Mouse (Mus musculus): ENCODE results near the gene Ccndbp1.
"Not testable (repeated sequence)": the region's sequence is repeated elsewhere in the genome, so short reads cannot be mapped to it uniquely, and the experiment has no call there.

Gene Ccndbp1

GRCm38 (mm10) chr2:121007925-121008663 is at the start of gene Ccndbp1:
Gene Ccndbp1 (plus strand): TSS chr2:121008403.
- DNase-seq (ENCODE audit: low read depth) = peak; percentile 75

- no peak for DNase-seq (ENCODE audit: low read depth)
Measured at GRCm38 (mm10) chr2:120959363-120959762, 48.8 kb upstream of the Ccndbp1 start.

DNA sequence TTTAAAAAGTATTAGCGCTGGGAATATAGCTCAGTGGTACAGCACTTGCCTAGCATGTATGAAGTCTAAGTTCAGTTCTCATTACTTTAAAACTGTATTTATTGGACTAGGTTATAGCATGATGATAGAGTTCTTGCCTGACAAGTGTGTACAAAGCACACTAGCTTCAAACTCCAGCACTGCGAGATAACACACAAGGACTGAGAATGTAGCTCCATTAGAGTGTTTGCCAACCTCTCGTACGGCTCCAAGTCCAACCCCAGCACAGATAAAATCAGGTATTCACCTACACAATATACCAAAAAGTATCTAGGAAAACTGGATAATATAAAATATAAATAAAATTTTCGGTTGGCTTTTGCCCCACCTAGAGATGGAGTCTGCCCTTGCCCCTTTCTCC is 48.4 kb upstream of the Ccndbp1 start:
- DNase-seq (ENCODE audit: low read depth) = no peak

GRCm38 (mm10) chr2:120960261-120960660 is 47.9 kb upstream of the Ccndbp1 start:
- no peak for DNase-seq (ENCODE audit: low read depth)

GRCm38 (mm10) chr2:120963110-120963509 is 45.1 kb upstream of the Ccndbp1 start:
- no peak for DNase-seq (ENCODE audit: low read depth)

DNA sequence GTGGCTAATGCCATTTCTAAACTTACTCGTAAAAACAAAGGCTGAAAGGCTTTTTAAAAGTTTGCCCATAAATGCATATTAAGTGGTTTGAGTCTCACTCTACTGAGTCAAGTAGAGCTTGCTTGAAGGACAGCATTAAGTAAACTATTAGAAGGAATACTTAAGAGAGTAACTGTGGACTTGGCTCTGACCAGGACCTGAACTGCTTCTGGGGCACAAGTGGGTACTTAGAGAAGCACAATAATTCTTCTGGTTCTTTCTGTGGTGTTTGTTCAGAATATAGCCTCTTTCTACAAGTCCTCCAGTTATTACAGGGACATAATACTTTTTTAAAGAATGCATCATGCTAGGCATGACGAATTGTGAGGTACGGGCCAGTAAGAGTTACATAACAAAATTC is 42.7 kb upstream of the Ccndbp1 start:
- DNase-seq (ENCODE audit: low read depth) = no peak

- no peak for DNase-seq (ENCODE audit: low read depth)
Measured at GRCm38 (mm10) chr2:120970045-120970539, 38.1 kb upstream of the Ccndbp1 start.

GRCm38 (mm10) chr2:120970559-120971080 is 37.6 kb upstream of the Ccndbp1 start, which contains the start of gene Ubr1:
Gene Ubr1 (minus strand): TSS chr2:120970715.
- no peak for DNase-seq (ENCODE audit: low read depth)

- no peak for DNase-seq (ENCODE audit: low read depth)
Measured at GRCm38 (mm10) chr2:120971766-120972165, 36.4 kb upstream of the Ccndbp1 start.

GRCm38 (mm10) chr2:120972257-120972656 is 35.9 kb upstream of the Ccndbp1 start:
- DNase-seq (ENCODE audit: low read depth) = not testable (repeated sequence)

- DNase-seq (ENCODE audit: low read depth) = no peak
Measured at GRCm38 (mm10) chr2:120972964-120973363, 35.2 kb upstream of the Ccndbp1 start.

DNA sequence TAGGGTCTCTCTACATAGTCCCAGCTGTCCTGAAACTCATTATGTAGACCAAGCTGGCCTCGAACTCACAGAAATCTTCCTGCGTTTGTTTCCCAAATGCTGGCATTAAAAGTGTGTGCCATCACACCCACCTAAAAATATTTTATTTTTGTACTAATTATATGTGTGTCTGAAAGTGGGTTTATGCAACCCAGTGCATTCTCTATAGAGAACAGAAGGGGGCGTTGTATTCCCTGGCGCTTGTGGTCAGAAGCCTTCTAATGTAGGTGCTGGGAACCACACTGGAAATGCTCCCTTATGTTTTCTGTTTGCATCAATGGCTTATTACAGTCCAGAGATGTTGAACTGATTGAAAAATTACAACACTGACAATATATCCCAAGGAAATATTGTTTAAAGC is 31.9 kb upstream of the Ccndbp1 start:
- DNase-seq (ENCODE audit: low read depth) = no peak

DNA sequence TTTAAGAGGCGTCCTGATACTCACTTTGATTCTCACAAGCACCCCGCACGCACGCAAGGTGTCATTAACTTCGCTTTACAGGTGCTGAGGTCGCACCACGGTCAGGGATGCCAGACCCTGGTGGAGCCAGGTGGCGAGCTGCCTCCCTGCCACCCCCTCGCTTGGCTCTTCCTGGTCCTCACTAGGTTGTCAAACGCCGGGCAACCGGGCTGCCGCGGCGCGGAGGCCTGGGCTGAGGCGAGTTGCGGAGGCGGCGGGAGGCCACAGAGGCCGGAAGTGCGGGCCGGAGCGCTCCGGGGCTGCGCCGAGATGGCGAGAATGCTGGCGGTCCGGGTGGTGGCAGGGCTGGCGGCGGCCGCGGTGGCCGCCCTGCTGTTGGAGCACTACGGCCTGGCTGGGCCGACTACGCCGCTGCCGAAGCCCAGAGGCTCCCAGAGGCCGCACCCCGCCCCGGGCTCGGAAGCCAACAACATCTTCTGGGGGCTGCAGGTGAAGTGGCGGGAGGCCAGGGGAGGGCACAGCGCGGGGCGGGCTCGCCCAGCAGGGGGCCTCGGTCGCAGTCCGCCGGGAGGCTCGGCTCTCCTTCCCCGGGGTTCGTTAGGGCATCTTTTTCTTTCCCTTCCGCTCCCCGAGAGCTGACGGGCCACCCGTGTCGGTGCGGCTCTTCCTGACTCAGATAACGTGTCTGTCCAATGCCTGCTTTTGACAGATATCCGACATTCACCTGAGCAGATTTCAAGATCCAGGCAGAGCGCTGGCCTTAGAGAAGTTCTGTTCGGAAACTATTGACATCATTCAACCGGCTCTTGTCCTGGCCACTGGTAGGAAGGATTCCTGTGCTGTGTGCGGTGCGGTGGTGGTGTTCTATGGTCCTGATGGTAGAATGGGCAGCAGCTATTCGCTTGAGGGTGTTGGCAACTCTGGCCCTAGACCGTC is 30.9 kb upstream of the Ccndbp1 start, which contains the start of gene Tmem62:
Tmem62 (plus strand) TSS at position 28 of the 936 bp plus-strand sequence.
- DNase-seq (ENCODE audit: low read depth) = no peak

GRCm38 (mm10) chr2:120977926-120978692 is 30.1 kb upstream of the Ccndbp1 start:
- no peak for DNase-seq (ENCODE audit: low read depth)

GRCm38 (mm10) chr2:120978693-120979037 is 29.5 kb upstream of the Ccndbp1 start:
- DNase-seq (ENCODE audit: low read depth) = no peak

GRCm38 (mm10) chr2:120979819-120980218 is 28.4 kb upstream of the Ccndbp1 start:
- no peak for DNase-seq (ENCODE audit: low read depth)

- DNase-seq (ENCODE audit: low read depth) = no peak
Measured at GRCm38 (mm10) chr2:120980861-120981260, 27.3 kb upstream of the Ccndbp1 start.

DNA sequence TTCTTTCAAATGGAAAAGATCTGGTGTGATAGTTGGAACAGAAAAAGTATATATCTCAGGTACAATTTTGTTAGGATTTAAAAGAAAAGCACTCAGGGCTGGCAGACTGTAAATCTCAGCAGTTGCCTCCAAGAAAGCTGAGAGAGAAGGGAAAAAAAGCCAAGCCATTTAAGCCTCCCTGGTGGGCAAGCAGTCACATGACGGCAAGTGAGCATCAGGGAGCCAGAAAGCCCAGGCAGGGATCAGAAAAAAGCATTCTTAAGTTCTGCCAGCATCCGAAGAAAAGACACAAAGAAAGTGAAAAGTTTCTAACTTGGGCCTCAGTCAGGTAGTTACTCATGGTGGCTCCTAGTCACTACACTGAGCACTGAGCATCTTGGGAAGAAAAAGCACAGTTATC is 24.6 kb upstream of the Ccndbp1 start:
- no peak for DNase-seq (ENCODE audit: low read depth)

DNA sequence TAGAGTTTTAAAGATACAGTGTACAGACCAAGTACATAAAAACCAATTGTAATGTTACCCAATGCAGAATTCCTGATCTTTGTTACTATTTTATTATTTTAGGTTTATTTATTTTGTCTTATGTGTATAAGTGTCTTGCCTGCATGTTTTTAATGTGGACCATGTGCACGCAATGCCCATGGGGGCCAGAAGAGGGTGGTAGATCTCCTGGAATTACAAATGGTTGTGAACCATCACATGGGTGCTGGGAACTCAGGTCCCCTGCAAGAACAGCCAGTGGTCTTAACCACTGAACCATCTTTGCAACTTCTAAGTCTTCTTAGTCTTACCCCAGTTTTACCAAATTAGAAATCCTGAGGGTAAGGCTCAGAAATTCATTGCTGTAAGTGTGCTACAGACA is 23.0 kb upstream of the Ccndbp1 start:
- DNase-seq (ENCODE audit: low read depth) = no peak

- no peak for DNase-seq (ENCODE audit: low read depth)
Measured at GRCm38 (mm10) chr2:120991196-120991595, 17.0 kb upstream of the Ccndbp1 start.

DNA sequence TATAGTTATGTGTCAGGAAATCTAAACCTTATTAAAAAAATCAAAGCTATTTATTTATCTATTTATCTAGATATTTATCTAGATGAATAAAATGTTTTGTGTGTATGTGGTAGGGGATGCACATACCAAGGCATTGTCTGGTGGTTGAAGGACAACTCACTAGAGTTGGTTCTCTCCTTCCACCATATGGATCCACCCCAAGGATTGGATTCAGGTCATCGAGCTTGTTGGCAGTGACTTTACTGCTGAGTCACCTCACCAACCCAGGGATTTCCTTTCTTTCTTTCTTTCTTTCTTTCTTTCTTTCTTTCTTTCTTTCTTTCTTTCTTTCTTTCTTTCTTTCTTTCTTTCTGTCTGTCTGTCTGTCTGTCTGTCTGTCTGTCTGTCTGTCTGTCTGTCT is 11.6 kb upstream of the Ccndbp1 start:
- not testable (repeated sequence) for DNase-seq (ENCODE audit: low read depth)

GRCm38 (mm10) chr2:120998863-120999262 is 9.3 kb upstream of the Ccndbp1 start:
- no peak for DNase-seq (ENCODE audit: low read depth)

All from fibroblast of lung, adult 2 months (primary cell).